9 mouse cellular contexts compared by ENCODE assay signal in the genomic region with DNA sequence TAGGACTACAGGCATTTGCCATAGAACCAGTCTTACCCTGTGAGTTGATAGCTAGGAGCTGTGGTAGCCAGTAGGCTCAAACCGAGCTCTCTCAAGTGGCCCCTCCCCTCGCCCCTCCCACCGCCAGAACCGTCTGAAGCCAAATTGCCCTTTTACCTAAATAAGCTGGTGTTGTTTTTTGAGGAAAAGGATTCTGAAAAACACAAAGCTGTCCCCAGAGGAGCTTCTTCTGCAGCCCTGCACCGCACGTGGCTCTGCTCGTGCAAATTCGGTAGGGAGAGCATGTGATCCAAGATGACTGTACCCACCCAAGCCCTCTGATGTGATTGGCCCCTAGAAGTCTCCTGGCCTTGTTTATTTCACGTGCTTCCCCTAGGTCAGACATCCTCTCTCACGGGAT. TPM values are rescaled to one million over a fixed set of nuclear protein-coding genes. Genes with fewer than 3 reads are reported as not detected.
DNase-seq lines count a peak whose midpoint lies in the region; ATAC-seq and TF ChIP-seq lines count a peak whose summit lies in the region.
"Had no signal": no experiment of that assay in that cellular context is flagged by ENCODE, and none has a peak within 500 bp of the region (broad histone marks: within the 10 kb centered on the region; RNA-seq: fewer than 3 reads in every experiment).

No protein-coding gene starts in this region.

- peaks cover 28% of the 10 kb centered on the region for H3K27me3 ChIP-seq in hindbrain, embryonic 14.5 days (ENCODE audit: control insufficient read depth, insufficient read depth, low read length)
- H3K27me3 ChIP-seq in liver, embryonic 11.5 days (replicated peaks; ENCODE audit: control insufficient read depth, insufficient read depth, low read length) = no peaks in the 10 kb centered on the region
- no peaks in the 10 kb centered on the region for H3K27me3 ChIP-seq in thymus, adult 2 months (ENCODE audit: control insufficient read depth, insufficient read depth, low read length)

- no peak for TF ChIP-seq CTCF in brain, embryonic 14.5 days (IDR thresholded peaks at IDR 0.05; ENCODE audit: borderline replicate concordance, extremely low read depth, insufficient read depth, insufficient read length)
- no peak for TF ChIP-seq CTCF in thymus, adult 2 months (IDR thresholded peaks at IDR 0.05; ENCODE audit: borderline replicate concordance, control insufficient read depth, extremely low read depth, insufficient read depth, low read length, poor library complexity)

- H3K9ac ChIP-seq in hindbrain, embryonic 14.5 days = no peak overlapping the region; the same call in 1 of the 2 replicates
- peak overlapping the region; percentile 63 for H3K9ac ChIP-seq in liver, embryonic 11.5 days (ENCODE audit: low read depth, low read length)

- peak overlapping the region; percentile 49 for H3K4me2 ChIP-seq in hindbrain, embryonic 14.5 days (replicated peaks)
- H3K4me2 ChIP-seq in liver, embryonic 11.5 days = peak overlapping the region; percentile 94

- H3K4me3 ChIP-seq in hindbrain, embryonic 14.5 days (replicated peaks; ENCODE audit: low read length) = peak overlapping the region; percentile 30
- peak overlapping the region; percentile 52 for H3K4me3 ChIP-seq in liver, embryonic 11.5 days (ENCODE audit: low read depth, low read length)
- peak overlapping the region; percentile 42 for H3K4me3 ChIP-seq in thymus, adult 2 months (ENCODE audit: control insufficient read depth, insufficient read depth, low read length)

- no peaks in the 10 kb centered on the region for H3K9me3 ChIP-seq in hindbrain, embryonic 14.5 days (ENCODE audit: control insufficient read depth, low read length)
- H3K9me3 ChIP-seq in liver, embryonic 11.5 days (ENCODE audit: control insufficient read depth, low read length) = no peaks in the 10 kb centered on the region

- DNase-seq in layer of hippocampus, adult 8-10 months (ENCODE audit: low spot score in 2 of 2) = peak; percentile 12 to 40
- no peak for DNase-seq in layer of hippocampus, adult 9-10 months (ENCODE audit: low spot score)
- DNase-seq in brain, embryonic 14.5 days (ENCODE audit: low read depth) = peak; percentile 62
- DNase-seq in forelimb bud, embryonic 11.5 days (ENCODE audit: low read depth, low spot score) = peak; percentile 43
- no peak for DNase-seq in hindbrain, embryonic 14.5 days (ENCODE audit: low spot score)
- peak; percentile 83 for DNase-seq in liver, embryonic 11.5 days (ENCODE audit: low spot score)
- DNase-seq in thymus, adult 2 months = peak; percentile 69

- 4% methylated on average over 10 of the region's 10 CpGs for WGBS in hindbrain, embryonic 14.5 days
- under 1% methylated on average over 10 of the region's 10 CpGs for WGBS in liver, embryonic 11.5 days
- under 1% methylated on average over 10 of the region's 10 CpGs for WGBS in thymus, adult 2 months

- no peak overlapping the region; the same call in 1 of the 2 replicates for H3K27ac ChIP-seq in hindbrain, embryonic 14.5 days
- H3K27ac ChIP-seq in liver, embryonic 11.5 days (ENCODE audit: low read depth, low read length) = peak overlapping the region; percentile 77
- H3K27ac ChIP-seq in thymus, adult 2 months (ENCODE audit: control insufficient read depth, insufficient read depth, low read length) = peak overlapping the region; percentile 87

- ATAC-seq in hindbrain, embryonic 14.5 days (ENCODE audit: low FRiP score) = peak; percentile 46
- ATAC-seq in liver, embryonic 11.5 days (replicated peaks; ENCODE audit: low FRiP score) = peak; percentile 67
- ATAC-seq in monocyte, adult 5-6 weeks (replicated peaks; ENCODE audit: insufficient number of reproducible peaks, low FRiP score, low TSS enrichment, poor library complexity, severe bottlenecking) = peak; percentile 64

- no peaks in the 10 kb centered on the region for H3K36me3 ChIP-seq in hindbrain, embryonic 14.5 days (replicated peaks; ENCODE audit: control insufficient read depth, insufficient read depth)
- no peaks in the 10 kb centered on the region for H3K36me3 ChIP-seq in liver, embryonic 11.5 days (ENCODE audit: control insufficient read depth, insufficient read depth, low read length)
- no peaks in the 10 kb centered on the region for H3K36me3 ChIP-seq in thymus, adult 2 months (ENCODE audit: control insufficient read depth, insufficient read depth, low read length)

- TF ChIP-seq POLR2A in brain, embryonic 14.5 days (IDR thresholded peaks at IDR 0.05; ENCODE audit: borderline replicate concordance, extremely low read depth, insufficient read depth, insufficient read length, poor library complexity, severe bottlenecking) = no peak
- no peak for TF ChIP-seq POLR2A in thymus, adult 2 months (IDR thresholded peaks at IDR 0.05; ENCODE audit: control insufficient read depth, extremely low read depth, insufficient read depth, low read length, poor library complexity)

- peaks cover 23% of the 10 kb centered on the region for H3K4me1 ChIP-seq in hindbrain, embryonic 14.5 days (replicated peaks; ENCODE audit: control insufficient read depth, insufficient read depth, low read length)
- peaks cover 31% of the 10 kb centered on the region for H3K4me1 ChIP-seq in liver, embryonic 11.5 days (replicated peaks; ENCODE audit: control insufficient read depth, insufficient read depth, low read length)
- peaks cover 26% of the 10 kb centered on the region for H3K4me1 ChIP-seq in thymus, adult 2 months (replicated peaks; ENCODE audit: control insufficient read depth, insufficient read depth, low read length)

RNA-seq across cellular contexts. Expression of gene Gstt2, which starts 1.9 kb away (rescaled TPM):
- total RNA-seq in layer of hippocampus, adult 8-10 months (2022) = 1 to 10 TPM; 5.1 to 6.8 (median 5.7) TPM
- polyA plus RNA-seq in brain, embryonic 14.5 days (2012; rRNA removed) = 7.7 and 9.2 TPM in 2 replicates
- 5.8 and 8.3 TPM in 2 replicates for polyA plus RNA-seq in hindbrain, embryonic 14.5 days (2014; fragmentation: Nextera tagmentation; extraction: Ambion mirVana)
- 38.4 and 39.6 TPM in 2 replicates for polyA plus RNA-seq in liver, embryonic 11.5 days (2014; fragmentation: Nextera tagmentation; extraction: Ambion mirVana)
- 9.0 to 12.5 TPM (median 10.7 TPM) in 3 replicates for total RNA-seq in monocyte, adult 5-6 weeks (2017)
- 174 and 216 TPM in 2 replicates for polyA plus RNA-seq in thymus, adult 2 months (2012; rRNA removed)

RNA-seq across cellular contexts. Expression of gene Gstt4, which starts 13.0 kb away (rescaled TPM):
- under 1 TPM in 1 of 4 experiments, not detected in 3; 0.35 TPM for total RNA-seq in layer of hippocampus, adult 8-10 months (2022)
- polyA plus RNA-seq in brain, embryonic 14.5 days (2012; rRNA removed) = not detected in 2 replicates
- polyA plus RNA-seq in hindbrain, embryonic 14.5 days (2014; fragmentation: Nextera tagmentation; extraction: Ambion mirVana) = not detected in 2 replicates
- not detected in 2 replicates for polyA plus RNA-seq in liver, embryonic 11.5 days (2014; fragmentation: Nextera tagmentation; extraction: Ambion mirVana)
- total RNA-seq in monocyte, adult 5-6 weeks (2017) = 0.49 TPM in 1 of 3 replicates, not detected in the others
- 0.19 and 0.26 TPM in 2 replicates for polyA plus RNA-seq in thymus, adult 2 months (2012; rRNA removed)
- total RNA-seq: adrenal gland, postnatal 4 days had no signal

RNA-seq across cellular contexts. Expression of gene Mif, which starts 24.7 kb away (rescaled TPM):
- 100 to 1,000 TPM; 442 to 478 (median 462) TPM for total RNA-seq in layer of hippocampus, adult 8-10 months (2022)
- polyA plus RNA-seq in brain, embryonic 14.5 days (2012; rRNA removed) = 1,693 and 2,722 TPM in 2 replicates
- polyA plus RNA-seq in hindbrain, embryonic 14.5 days (2014; fragmentation: Nextera tagmentation; extraction: Ambion mirVana) = 1,642 and 1,896 TPM in 2 replicates
- 2,667 and 2,772 TPM in 2 replicates for polyA plus RNA-seq in liver, embryonic 11.5 days (2014; fragmentation: Nextera tagmentation; extraction: Ambion mirVana)
- total RNA-seq in monocyte, adult 5-6 weeks (2017) = 37.4 to 54.1 TPM (median 41.4 TPM) in 3 replicates
- polyA plus RNA-seq in thymus, adult 2 months (2012; rRNA removed) = 1,833 and 2,007 TPM in 2 replicates

RNA-seq across cellular contexts. Expression of gene Gstt1, which starts 36.9 kb away (rescaled TPM):
- 10 to 100 TPM; 10.0 to 15.8 (median 12.8) TPM for total RNA-seq in layer of hippocampus, adult 8-10 months (2022)
- polyA plus RNA-seq in brain, embryonic 14.5 days (2012; rRNA removed) = 11.5 and 13.4 TPM in 2 replicates
- 12.1 and 12.2 TPM in 2 replicates for polyA plus RNA-seq in hindbrain, embryonic 14.5 days (2014; fragmentation: Nextera tagmentation; extraction: Ambion mirVana)
- 40.7 and 43.0 TPM in 2 replicates for polyA plus RNA-seq in liver, embryonic 11.5 days (2014; fragmentation: Nextera tagmentation; extraction: Ambion mirVana)
- total RNA-seq in monocyte, adult 5-6 weeks (2017) = 2.1 TPM in 1 of 3 replicates, not detected in the others
- 15.4 and 19.2 TPM in 2 replicates for polyA plus RNA-seq in thymus, adult 2 months (2012; rRNA removed)

RNA-seq across cellular contexts. Expression of gene Gstt3, which starts 54.1 kb away (rescaled TPM):
- 1 to 10 TPM; 2.0 to 7.7 (median 4.3) TPM for total RNA-seq in layer of hippocampus, adult 8-10 months (2022)
- polyA plus RNA-seq in brain, embryonic 14.5 days (2012; rRNA removed) = 1.1 TPM in 2 replicates
- 0.57 and 1.4 TPM in 2 replicates for polyA plus RNA-seq in hindbrain, embryonic 14.5 days (2014; fragmentation: Nextera tagmentation; extraction: Ambion mirVana)
- polyA plus RNA-seq in liver, embryonic 11.5 days (2014; fragmentation: Nextera tagmentation; extraction: Ambion mirVana) = 6.3 and 7.9 TPM in 2 replicates
- 1.1 to 2.1 TPM (median 1.9 TPM) in 3 replicates for total RNA-seq in monocyte, adult 5-6 weeks (2017)
- polyA plus RNA-seq in thymus, adult 2 months (2012; rRNA removed) = 7.7 and 8.6 TPM in 2 replicates

Comparison
In these comparisons a context has a peak if more than half of its experiments do, and no peak if none do; other contexts are left out.
1. DNase-seq: peak in layer of hippocampus, adult 8-10 months (2 of 2), brain, embryonic 14.5 days (single experiment), forelimb bud, embryonic 11.5 days (single experiment), liver, embryonic 11.5 days (single experiment) and thymus, adult 2 months (single experiment); none in layer of hippocampus, adult 9-10 months (single experiment) and hindbrain, embryonic 14.5 days (single experiment).
2. Peak in every context shown above with its lines, with median percentiles within 50 percentile points of each other: ATAC-seq and H3K4me3 ChIP-seq.